Mouse (Mus musculus) liver, postnatal 0 days (tissue): Measurements from ENCODE around the gene Ctdsp1.

ENCODE experiments used
- CTCF ChIP-seq: sonication (generic); IDR thresholded peaks from 2 replicates; pipeline ENCODE4 v1.5.1; 2016; ENCODE audit warnings: antibody characterized with exemption, low read depth
- EP300 ChIP-seq: IDR thresholded peaks from 2 replicates; pipeline ENCODE4 v1.6.1; 2016; ENCODE audit warnings: antibody characterized with exemption, low read depth, mild to moderate bottlenecking

DNA sequence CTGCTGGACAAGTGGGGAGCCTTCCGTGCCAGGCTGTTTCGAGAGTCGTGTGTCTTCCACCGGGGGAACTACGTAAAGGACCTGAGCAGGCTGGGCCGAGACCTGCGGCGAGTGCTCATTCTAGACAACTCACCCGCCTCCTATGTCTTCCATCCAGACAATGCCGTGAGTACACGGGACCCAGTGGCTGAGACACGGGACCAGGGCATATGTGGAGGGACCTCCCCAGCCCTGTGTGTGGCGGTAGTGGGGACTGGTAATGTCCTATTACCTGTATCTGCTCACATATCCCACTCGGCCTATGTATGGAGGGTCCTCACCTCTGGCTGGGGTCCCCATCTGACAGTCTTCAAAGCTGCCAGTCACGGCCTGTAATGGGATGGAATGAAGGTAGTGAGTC, 3.5 kb downstream of the Ctdsp1 start:
- TF ChIP-seq CTCF (no peak), EP300 (no peak)
